Mouse (Mus musculus) MEL-GATA-1-ER (cell line): Measurements from ENCODE around the gene Olfr103.

Source experiments
- DNase-seq: peaks from one replicate; pipeline ENCODE4 v3.0.0-alpha.2; 2012; ENCODE audit warnings: low read depth; ENCODE audit errors: extremely low read depth

Olfr103 gene

GRCm38 (mm10) chr17:37339598-37339997, at the start of gene Olfr103:
TSS of gene Olfr103 (minus strand) at chr17:37339698.
- no peak for DNase-seq

DNA sequence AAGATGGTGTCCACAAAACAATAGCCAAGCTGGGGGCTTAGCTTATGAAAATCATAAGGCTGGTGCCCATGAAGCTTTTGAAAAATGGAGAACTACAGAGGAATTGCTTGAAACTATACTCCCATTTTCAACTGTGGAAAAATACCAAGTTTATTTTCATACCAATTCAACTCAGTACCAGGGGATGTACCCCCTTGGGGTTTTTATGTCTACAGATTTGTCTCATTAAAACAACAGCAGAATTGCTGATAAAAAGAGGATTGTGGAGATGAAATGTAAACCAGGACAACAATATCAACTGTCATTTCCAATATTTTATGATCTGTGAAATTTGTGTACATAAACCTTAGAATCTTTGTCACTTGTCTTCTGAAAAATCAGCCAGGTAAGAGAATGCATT, 39.2 kb upstream of the Olfr103 start, which contains the start of gene Olfr105-ps:
Olfr105-ps (plus strand) TSS at position 301 of the 400 bp plus-strand sequence.
- no peak for DNase-seq

GRCm38 (mm10) chr17:37359282-37359681, 19.8 kb upstream of the Olfr103 start, which contains the start of gene Olfr104-ps:
TSS of gene Olfr104-ps (plus strand) at chr17:37359582.
- no peak for DNase-seq

DNA sequence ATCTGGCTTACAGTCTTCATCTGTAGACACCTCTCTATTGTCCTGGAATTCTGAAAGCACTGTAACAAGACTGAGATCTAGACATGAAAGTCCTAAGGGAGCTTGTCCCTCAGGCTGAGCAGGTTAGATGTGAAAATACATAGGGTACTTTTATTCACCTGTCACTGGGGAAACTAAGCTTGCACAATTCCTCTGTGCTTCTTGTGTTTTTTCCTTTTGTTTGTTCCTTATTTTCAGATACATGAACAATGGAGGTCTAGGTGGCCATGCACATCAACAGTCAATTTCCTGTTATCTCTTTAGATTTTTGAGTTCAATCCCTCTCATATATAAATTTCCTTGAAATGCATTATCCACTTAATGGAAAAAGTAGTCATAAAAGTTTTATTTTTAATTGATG, 22.5 kb downstream of the Olfr103 start, which contains the start of gene Olfr102:
Olfr102 (minus strand) TSS at position 101 of the 400 bp plus-strand sequence.
- DNase-seq, result no peak

- no peak for DNase-seq
Measured at GRCm38 (mm10) chr17:37310146-37310699, 29.3 kb downstream of the Olfr103 start.

GRCm38 (mm10) chr17:37308483-37308882, 31.0 kb downstream of the Olfr103 start:
- DNase-seq, result no peak

- no peak for DNase-seq
Measured at GRCm38 (mm10) chr17:37304213-37304612, 35.3 kb downstream of the Olfr103 start, which contains the start of gene Olfr101. TSS of gene Olfr101 (minus strand) at chr17:37304313.
